Mouse (Mus musculus): ENCODE data around the gene Spg7. TPM values are rescaled to one million over a fixed set of nuclear protein-coding genes. Genes with fewer than 3 reads are reported as not detected.

Spg7 gene
- polyA plus RNA-seq, 1 experiment from 2014 or later, result 22.7 TPM

GRCm38 (mm10) chr8:123031321-123031978, 31.3 kb upstream of the Spg7 start:
- TF ChIP-seq EP300 (IDR thresholded peaks at IDR 0.05) (no peak), CTCF (IDR thresholded peaks at IDR 0.05) (no peak)
- no peak for ATAC-seq
- no peaks in the 10 kb centered on the region for H3K9me3 ChIP-seq (ENCODE audit: low read length)
- WGBS, result 68% methylated on average over 7 of the region's 7 CpGs
- peaks cover 6% of the 10 kb centered on the region; the same call in 1 of the 2 replicates for H3K4me1 ChIP-seq (ENCODE audit: insufficient read depth, low read depth, low read length)
- H3K36me3 ChIP-seq (ENCODE audit: insufficient read depth, low read length), result no peaks in the 10 kb centered on the region
- H3K4me3 ChIP-seq (ENCODE audit: low read depth, low read length), result no peak overlapping the region
- H3K4me2 ChIP-seq (replicated peaks; ENCODE audit: low read depth, low read length), result no peak overlapping the region
- no peak overlapping the region for H3K27ac ChIP-seq (ENCODE audit: low read length)
- no peak for DNase-seq (ENCODE audit: low spot score)
- no peak overlapping the region for H3K9ac ChIP-seq (replicated peaks; ENCODE audit: low read depth)
- no peaks in the 10 kb centered on the region for H3K27me3 ChIP-seq (replicated peaks; ENCODE audit: insufficient read depth, low read length)

GRCm38 (mm10) chr8:123032730-123033129, 30.0 kb upstream of the Spg7 start:
- H3K4me2 ChIP-seq (replicated peaks; ENCODE audit: low read depth, low read length), result no peak overlapping the region
- DNase-seq (ENCODE audit: low spot score), result peak; percentile 50

GRCm38 (mm10) chr8:123033431-123033830, 29.3 kb upstream of the Spg7 start:
- ATAC-seq, result no peak
- Histone ChIP-seq H3K27ac (ENCODE audit: low read length) (no peak overlapping the region), H3K4me1 (ENCODE audit: insufficient read depth, low read depth, low read length) (peaks cover 6% of the 10 kb centered on the region; the same call in 1 of the 2 replicates), H3K4me2 (replicated peaks; ENCODE audit: low read depth, low read length) (no peak overlapping the region), H3K36me3 (ENCODE audit: insufficient read depth, low read length) (no peaks in the 10 kb centered on the region), H3K4me3 (ENCODE audit: low read depth, low read length) (no peak overlapping the region), H3K27me3 (replicated peaks; ENCODE audit: insufficient read depth, low read length) (no peaks in the 10 kb centered on the region), H3K9me3 (ENCODE audit: low read length) (no peaks in the 10 kb centered on the region), H3K9ac (replicated peaks; ENCODE audit: low read depth) (no peak overlapping the region)
- TF ChIP-seq CTCF (IDR thresholded peaks at IDR 0.05) (no peak), EP300 (IDR thresholded peaks at IDR 0.05) (no peak)
- DNase-seq (ENCODE audit: low spot score), result no peak

More at GRCm38 (mm10) chr8:123032730-123033129, 30.0 kb upstream of the Spg7 start:
- ATAC-seq, result no peak
- TF ChIP-seq EP300 (IDR thresholded peaks at IDR 0.05), result no peak
- no peak for TF ChIP-seq CTCF (IDR thresholded peaks at IDR 0.05)
- H3K27ac ChIP-seq (ENCODE audit: low read length), result no peak overlapping the region
- H3K36me3 ChIP-seq (ENCODE audit: insufficient read depth, low read length), result no peaks in the 10 kb centered on the region
- H3K27me3 ChIP-seq (replicated peaks; ENCODE audit: insufficient read depth, low read length), result no peaks in the 10 kb centered on the region
- H3K9ac ChIP-seq (replicated peaks; ENCODE audit: low read depth), result no peak overlapping the region
- peaks cover 6% of the 10 kb centered on the region; the same call in 1 of the 2 replicates for H3K4me1 ChIP-seq (ENCODE audit: insufficient read depth, low read depth, low read length)
- H3K9me3 ChIP-seq (ENCODE audit: low read length), result no peaks in the 10 kb centered on the region
- H3K4me3 ChIP-seq (ENCODE audit: low read depth, low read length), result no peak overlapping the region

- Histone ChIP-seq H3K4me1 (ENCODE audit: insufficient read depth, low read depth, low read length) (peaks cover 6% of the 10 kb centered on the region; the same call in 1 of the 2 replicates), H3K9me3 (ENCODE audit: low read length) (no peaks in the 10 kb centered on the region)
- TF ChIP-seq CTCF (IDR thresholded peaks at IDR 0.05), result no peak
- TF ChIP-seq EP300 (IDR thresholded peaks at IDR 0.05), result no peak
Measured at GRCm38 (mm10) chr8:123034171-123034570, 28.6 kb upstream of the Spg7 start.

GRCm38 (mm10) chr8:123036956-123037355, 25.8 kb upstream of the Spg7 start:
- Histone ChIP-seq H3K4me1 (ENCODE audit: insufficient read depth, low read depth, low read length) (peaks cover 11% of the 10 kb centered on the region; the same call in 1 of the 2 replicates), H3K27me3 (replicated peaks; ENCODE audit: insufficient read depth, low read length) (no peaks in the 10 kb centered on the region), H3K36me3 (ENCODE audit: insufficient read depth, low read length) (no peaks in the 10 kb centered on the region), H3K9ac (replicated peaks; ENCODE audit: low read depth) (no peak overlapping the region), H3K4me3 (ENCODE audit: low read depth, low read length) (no peak overlapping the region), H3K4me2 (replicated peaks; ENCODE audit: low read depth, low read length) (no peak overlapping the region), H3K27ac (ENCODE audit: low read length) (0 out of 2 replicates have a peak overlapping the region, but pooled peaks have one; percentile 15), H3K9me3 (ENCODE audit: low read length) (no peaks in the 10 kb centered on the region)
- 26% methylated on average over 3 of the region's 3 CpGs for WGBS
- DNase-seq (ENCODE audit: low spot score) (no peak), ATAC-seq (no peak)
- no peak for TF ChIP-seq EP300 (IDR thresholded peaks at IDR 0.05)
- no peak for TF ChIP-seq CTCF (IDR thresholded peaks at IDR 0.05)

More at GRCm38 (mm10) chr8:123034171-123034570, 28.6 kb upstream of the Spg7 start:
- WGBS, result 50% methylated on average over 6 of the region's 6 CpGs
- ATAC-seq (no peak), DNase-seq (ENCODE audit: low spot score) (no peak)
- Histone ChIP-seq H3K36me3 (ENCODE audit: insufficient read depth, low read length) (no peaks in the 10 kb centered on the region), H3K27ac (ENCODE audit: low read length) (no peak overlapping the region), H3K27me3 (replicated peaks; ENCODE audit: insufficient read depth, low read length) (no peaks in the 10 kb centered on the region), H3K4me3 (ENCODE audit: low read depth, low read length) (no peak overlapping the region), H3K9ac (replicated peaks; ENCODE audit: low read depth) (no peak overlapping the region), H3K4me2 (replicated peaks; ENCODE audit: low read depth, low read length) (no peak overlapping the region)

GRCm38 (mm10) chr8:123037487-123037886, 25.3 kb upstream of the Spg7 start:
- 76% methylated on average over 11 of the region's 11 CpGs for WGBS

More at GRCm38 (mm10) chr8:123037487-123037886, 25.3 kb upstream of the Spg7 start:
- Histone ChIP-seq H3K4me2 (replicated peaks; ENCODE audit: low read depth, low read length) (no peak overlapping the region), H3K27me3 (replicated peaks; ENCODE audit: insufficient read depth, low read length) (no peaks in the 10 kb centered on the region), H3K27ac (ENCODE audit: low read length) (no peak overlapping the region), H3K9me3 (ENCODE audit: low read length) (no peaks in the 10 kb centered on the region), H3K4me1 (ENCODE audit: insufficient read depth, low read depth, low read length) (peaks cover 11% of the 10 kb centered on the region; the same call in 1 of the 2 replicates), H3K4me3 (ENCODE audit: low read depth, low read length) (no peak overlapping the region), H3K36me3 (ENCODE audit: insufficient read depth, low read length) (no peaks in the 10 kb centered on the region), H3K9ac (replicated peaks; ENCODE audit: low read depth) (no peak overlapping the region)
- ATAC-seq, result no peak
- DNase-seq (ENCODE audit: low spot score), result no peak
- no peak for TF ChIP-seq EP300 (IDR thresholded peaks at IDR 0.05)
